Mouse (Mus musculus): ENCODE measurements at regions not wholly inside any gene's neighbourhood (a gene's known extent, or its start where the extent isn't known, plus 50 kb on each side); places are given as distances from the start of the nearest gene placed in this dataset.
A peak's percentile ranks its signal among the peaks of the same experiment; 100 is the strongest.

DNA sequence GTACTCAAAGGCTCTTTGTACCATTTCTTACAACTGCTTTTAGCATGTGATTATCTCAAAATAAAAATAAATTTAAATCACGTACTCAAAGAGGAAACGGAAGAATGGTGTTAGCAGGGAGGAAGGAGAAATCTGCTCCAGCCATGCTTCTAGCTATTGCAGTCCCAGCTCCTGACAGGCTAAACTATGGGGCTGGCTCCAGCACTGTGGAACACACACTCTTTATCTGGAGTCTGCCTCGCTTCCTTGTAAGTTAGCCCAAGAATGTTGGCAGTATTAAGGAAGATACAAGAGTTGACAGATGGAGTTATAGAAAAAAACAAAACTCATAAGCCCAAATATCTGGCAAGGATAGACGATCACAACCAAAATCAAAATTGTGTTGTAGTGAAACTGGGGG, 161.5 kb upstream of the AI593442 start:
- DNase-seq, result no peak

DNA sequence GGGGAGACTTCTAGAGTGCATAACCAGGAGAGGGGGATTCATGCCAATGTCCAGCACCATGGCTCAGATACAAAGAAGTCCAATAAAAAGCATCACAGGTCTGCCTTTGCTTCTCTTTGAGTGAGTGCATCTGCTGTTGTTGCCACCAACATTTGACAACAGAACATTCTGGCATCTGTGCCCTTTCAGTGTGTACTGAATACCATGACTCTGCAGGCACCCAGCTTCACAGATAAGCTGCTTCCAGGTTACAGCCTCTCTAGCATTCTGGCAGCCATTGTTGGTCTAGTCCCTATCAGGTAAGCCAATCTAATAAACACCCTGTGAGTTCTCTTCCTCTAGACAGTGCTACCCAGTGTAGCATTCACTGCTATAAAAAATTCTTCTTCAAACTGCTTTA, 160.4 kb upstream of the AI593442 start:
- no peak for DNase-seq

DNA sequence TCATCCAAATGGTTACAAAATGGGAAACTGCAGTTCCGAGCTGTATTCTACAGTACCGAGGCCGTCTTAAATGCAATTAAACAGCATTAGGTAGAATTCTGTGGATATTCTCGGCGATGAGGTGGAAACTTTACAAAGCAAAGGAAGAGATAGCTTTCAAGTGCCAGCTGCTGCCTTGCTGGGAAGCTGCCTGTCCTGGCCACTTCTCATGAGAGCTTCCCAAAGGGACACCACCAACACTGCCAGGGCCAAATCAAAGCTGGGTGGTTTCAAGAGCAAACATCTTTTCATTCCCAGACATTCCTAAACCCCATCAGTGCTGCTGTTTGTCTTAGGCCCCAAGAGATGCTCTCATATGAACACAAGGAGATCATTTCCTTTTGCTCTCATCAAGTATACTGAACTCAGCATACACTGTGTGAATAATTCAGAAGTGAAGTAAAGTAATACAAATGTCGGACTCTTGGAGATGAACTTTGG, 156.6 kb upstream of the AI593442 start:
- DNase-seq, result no peak

DNA sequence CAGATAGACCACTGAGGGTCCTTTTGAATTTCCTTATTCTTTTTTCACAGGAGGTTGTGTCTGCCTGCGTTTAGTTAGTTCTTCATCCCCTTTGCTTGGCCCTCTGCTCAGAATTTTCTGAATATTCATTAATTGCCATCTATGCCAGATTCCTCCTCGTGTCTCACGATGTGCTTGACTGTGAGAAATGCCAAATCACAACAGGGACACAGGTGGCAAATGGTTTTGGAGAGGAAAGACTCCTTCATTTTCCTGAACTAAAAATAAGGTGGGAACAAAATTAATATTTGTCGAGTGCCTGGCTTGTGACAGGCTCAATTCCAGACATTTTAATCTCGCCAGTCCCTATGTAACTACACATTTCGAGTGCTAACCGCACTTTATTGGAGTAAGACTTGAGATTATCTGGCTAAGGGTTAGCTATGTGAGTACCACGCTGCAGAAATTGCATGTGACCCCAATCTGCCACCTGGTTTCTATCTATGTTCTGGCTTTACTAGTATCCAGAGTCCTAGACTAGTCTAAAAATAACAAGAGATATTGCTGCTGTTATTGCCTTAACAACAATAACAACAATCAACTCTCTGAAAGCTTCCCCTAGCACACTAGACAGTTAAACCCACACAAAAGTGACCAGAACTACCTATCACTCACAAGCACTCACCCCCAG, 156.0 kb upstream of the AI593442 start:
- no peak for DNase-seq

DNA sequence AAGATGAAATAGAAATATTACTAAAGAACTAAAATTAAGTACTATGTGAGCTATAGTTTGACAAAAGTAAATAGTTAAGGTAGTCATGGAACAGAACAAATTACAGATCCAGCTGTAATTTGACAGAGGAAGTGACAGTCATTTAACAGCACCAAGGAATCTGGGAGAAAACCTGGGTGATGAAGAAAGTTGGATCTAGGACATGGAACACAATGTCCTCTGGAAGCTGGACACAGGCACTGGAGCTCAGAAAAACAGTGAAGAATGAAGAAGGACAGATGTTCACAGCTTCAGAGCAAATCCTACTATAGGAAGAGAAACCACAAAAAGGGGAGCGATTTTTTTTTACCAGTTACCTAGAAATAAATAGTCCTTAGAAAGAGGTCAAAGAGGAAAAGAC, 147.2 kb upstream of the AI593442 start:
- no peak for DNase-seq

DNA sequence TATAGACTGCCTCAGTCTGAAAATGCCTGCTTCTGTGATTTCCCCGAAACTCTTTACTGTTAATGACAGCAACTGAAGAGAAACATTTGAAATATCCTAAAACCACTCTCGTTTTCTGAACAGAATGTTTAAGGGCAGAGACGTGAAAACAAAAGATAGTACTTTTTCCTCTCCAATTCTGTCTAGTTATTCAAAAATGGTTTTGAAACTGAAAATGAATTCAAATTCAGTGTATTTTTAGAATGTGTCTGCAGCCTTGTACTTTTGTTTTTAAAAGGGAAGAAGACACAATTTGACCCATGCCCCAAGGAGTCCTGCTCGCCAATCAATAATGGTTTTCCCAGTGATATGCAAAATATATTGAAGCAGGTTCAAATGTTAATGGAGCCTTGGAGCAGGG, 136.7 kb upstream of the AI593442 start:
- DNase-seq, result no peak

DNA sequence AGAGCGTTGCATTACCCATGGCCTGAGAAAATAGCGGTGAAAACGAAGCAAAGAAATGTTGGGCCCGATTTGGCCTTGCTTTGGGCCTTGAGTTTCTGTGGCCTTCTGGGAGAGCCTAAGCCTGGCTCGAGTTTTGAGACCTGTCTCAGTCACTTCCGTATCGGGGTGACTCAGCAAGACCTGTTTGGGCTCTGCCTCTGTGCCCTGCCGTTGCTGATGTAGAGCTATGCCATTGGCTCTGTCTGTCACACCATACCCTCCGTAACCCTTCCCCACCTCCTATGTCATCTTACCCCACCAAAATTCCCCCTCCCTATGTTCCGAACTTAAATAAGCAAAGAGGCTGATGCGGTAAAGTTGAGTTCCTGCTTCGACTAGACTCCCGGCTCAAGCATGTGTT, 123.4 kb upstream of the AI593442 start:
- DNase-seq, result no peak

DNA sequence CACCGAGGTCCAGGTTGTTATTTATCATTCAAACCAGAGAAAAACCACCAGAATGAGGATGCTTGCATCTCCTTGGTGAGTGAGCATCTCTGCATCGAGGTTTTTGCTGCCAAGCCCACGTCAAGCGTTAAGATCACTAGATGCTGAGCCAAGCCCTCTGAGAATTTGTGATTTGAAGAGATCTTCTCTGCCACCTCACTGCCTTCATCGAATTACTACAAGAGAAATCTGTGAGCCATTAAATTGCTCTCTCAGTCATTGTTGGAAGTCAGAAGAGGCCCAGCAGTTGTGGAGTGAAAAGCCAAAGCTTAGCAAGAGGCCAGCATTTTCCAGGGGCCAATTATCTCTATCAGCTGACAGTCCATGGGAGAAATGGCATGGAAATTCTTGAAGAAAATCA, 122.2 kb upstream of the AI593442 start:
- DNase-seq, result no peak

DNA sequence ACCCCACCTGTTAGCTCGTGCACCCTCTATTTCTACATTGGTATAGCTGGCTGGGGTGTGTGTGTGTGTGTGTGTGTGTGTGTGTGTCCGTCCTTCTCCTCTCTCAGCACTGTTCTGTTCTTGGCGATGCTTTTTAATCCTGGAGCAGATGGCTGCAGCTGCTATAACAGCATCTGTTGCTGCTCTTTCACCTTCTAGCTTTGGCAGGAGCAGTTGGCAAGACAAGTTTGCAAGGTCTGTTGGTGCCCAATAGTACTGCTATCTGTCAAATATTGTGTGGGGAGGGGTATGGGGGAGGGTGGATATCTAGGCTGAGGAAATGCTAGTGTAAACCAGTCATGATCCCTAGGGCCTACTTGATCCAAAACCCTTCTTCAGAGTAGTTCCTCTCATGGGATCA, 120.9 kb upstream of the AI593442 start:
- DNase-seq, result no peak

DNA sequence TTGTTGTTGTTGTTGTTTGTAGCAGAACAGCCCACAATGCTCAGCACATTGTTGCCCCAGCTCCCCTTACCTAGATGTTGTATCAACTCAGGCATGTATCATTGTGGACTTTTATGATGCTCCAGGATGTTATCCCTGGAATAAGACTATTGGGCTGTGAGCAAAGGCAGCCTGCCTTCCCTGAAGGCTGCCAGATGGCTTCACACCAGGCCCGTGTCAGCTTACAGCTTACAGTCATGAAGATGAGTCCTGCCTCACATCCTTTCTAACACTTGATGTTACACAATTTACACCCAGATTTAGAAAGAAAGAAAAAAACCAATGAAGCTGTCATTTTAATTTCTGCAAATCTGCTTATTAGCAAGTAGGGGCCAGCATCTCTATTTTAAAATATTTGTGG, 113.0 kb upstream of the AI593442 start:
- DNase-seq, result peak; percentile 20

DNA sequence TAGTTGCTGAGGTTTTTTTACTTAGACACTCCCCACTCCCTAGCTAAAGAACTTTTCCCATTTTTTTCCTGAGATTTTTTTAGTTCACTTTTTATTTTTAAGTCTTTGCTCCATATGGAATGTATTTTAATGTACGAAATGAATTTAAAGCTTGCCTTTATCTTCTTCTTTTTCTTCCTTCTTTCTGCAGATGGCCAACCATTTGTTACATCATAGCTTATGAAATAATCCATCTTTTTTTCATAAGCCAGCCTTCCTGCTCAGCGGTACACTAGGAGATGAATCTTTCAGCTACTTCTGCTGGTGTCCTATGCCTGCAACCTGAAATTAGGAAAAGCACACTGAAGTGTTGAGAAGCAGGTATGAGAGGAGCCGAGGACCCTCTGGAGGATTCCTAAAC, 102.9 kb upstream of the AI593442 start:
- DNase-seq, result no peak

DNA sequence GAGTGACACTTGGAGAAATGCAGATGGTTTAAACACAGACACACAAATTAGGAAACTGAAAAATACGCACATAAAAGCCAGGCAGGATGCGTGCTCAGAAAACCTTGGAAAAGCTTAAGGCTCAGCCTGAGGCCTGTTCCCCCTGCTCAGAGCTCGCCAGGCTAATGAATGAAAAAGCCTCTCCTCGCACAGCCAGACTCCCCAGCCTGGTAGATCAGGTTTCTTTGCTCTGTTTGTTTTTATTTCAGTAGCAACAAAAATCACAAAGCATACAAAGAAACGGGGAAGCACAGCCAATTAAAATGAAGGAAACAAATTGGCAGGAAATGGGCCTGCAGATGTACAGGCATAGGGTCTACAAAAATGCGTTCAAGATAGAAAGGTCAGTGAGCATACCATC, 97.0 kb upstream of the AI593442 start:
- DNase-seq, result no peak

DNA sequence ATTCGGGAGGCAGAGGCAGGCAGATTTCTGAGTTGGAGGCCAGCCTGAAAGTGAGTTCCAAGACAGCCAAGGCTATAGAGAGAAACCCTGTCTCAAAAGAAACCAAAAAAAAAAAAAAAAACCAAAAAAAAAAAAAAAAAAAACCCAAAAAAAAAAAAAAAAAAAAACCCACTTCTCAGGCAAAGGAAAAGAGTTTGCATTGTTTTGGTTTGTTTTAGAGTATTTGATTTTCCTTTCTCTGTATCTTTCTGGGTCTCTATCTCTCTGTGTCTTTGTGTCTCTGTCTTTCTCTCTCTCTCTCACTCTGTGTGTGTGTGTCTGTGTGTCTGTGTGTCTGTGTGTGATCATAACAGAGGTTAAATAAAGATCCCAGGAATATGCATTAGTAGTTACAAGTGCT, 95.7 kb upstream of the AI593442 start:
- no peak for DNase-seq

DNA sequence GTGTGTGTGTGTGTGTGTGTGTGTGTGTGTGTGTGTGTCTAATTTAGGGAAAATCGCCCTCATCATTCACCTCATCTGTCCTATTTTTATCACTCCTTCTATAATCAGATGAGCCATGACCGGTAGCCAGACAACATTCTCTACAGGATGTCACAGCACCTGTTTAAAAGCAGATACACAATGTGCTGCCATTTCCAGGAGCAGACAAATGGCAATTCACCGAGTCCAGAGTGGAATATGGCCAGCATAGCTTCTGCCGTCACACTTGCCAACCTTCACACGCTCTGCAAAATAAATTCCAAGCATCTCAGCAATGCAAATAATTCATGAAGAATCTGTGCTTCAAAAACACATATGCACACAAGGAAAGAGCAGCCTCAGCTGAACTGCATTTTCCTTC, 88.5 kb upstream of the AI593442 start:
- DNase-seq, result peak; percentile 4

DNA sequence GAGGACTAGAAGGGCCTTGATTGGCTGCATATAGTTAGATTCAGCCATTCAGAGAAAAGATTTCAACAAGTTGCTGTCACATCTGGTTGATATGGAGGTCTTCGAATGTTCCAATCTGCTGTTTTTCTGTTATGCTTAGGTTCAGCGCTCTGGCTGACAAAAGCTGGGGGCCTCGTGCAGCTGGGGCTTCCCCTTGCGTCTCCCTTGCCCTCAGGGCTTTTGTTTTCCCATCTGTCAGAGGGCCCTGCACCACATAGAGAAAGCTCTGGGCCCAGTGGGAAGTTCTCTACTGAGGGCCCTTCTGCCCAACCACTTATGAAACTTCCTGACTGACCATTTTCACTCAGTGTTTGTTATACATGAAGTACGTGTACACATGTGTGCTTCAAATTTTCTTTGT, 86.2 kb upstream of the AI593442 start:
- no peak for DNase-seq

DNA sequence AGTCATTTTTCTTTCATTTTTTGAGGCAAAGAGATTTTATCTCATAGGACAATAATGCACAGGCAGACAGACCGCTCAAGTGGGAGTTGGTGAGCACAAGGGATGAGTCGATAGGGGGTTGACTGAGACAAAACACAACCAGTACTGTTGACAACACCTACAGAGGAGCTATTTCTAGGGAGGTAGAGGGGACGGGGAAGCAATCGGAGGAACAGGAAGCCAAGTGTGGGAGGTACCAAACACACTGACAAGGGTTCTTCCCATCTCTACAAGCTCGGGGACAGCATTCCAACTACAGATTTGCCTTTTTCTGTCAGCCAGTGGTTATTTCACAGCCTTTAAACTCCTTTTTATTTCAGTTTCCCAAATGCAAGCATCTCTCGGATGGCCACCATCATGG, 83.3 kb upstream of the AI593442 start:
- no peak for DNase-seq

DNA sequence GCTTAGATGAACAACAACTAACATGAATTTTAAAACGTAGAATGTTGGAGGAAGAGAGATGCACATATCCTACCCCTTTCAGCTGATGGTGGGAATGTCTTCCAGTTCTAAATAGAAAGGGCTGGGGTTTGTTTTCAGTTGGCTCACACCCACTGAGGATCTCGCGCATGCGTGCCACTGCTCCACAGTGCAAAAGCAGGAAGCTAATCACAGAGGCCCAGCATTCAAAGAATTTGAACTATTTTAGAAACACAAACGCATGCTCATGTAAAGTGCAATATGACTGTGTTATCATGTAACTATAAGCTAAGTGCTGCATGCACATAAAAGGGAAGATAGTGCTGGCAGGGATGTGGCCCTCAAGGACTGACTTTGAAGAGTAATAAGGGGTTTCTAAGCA, 81.7 kb upstream of the AI593442 start:
- DNase-seq, result no peak

DNA sequence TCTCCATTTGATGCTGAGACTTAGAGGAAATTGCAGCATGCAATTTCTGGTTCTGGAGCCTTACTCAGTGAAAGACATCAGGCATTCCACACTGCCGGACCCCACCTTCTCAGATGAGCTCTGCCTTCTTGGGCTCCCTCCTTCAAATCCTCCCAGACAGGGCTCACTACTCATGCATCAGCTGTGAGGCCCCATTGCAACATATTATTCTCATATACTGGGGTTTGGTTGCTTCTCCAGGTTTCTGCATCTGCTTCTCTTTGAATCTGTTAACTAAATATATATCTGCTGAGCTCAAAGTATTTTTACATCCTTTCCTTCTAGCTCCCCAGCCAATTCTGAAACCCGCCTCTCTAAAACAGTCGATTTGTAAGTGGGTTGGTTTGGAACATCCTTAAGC, 68.8 kb upstream of the AI593442 start:
- DNase-seq, result no peak

DNA sequence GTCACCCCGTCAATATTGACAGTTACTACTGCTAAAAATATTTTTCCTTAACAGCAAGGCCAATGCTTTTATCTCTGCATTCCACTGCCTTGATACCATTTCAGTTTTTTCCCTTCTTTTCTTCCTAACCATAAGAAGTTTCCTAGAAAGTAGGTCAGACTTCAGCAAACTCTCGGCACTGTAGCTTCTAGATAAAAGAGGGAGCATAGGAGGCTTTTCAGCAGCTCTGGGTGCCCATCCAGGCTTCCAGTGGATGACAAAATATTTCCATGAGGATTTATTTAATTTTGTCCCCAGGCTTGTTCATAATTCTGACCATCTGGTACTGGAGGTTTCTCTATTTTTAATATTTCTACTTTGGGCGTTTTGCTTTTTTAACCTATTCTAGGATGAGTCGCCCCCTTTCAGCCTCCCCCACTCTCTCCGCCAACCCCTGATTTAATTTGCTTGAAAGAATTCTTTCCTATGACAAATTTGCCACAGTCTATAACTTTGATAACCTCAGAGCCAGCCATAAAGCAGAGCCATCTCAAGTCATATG, 59.0 kb upstream of the AI593442 start:
- DNase-seq, result no peak
